Mouse (Mus musculus): ENCODE measurements around the gene Chgb. TPM values are rescaled to one million over a fixed set of nuclear protein-coding genes. Genes with fewer than 3 reads are reported as not detected.

Gene Chgb
- total and polyA plus RNA-seq, 2 experiments, result 0.02 TPM; not detected in 1

DNA sequence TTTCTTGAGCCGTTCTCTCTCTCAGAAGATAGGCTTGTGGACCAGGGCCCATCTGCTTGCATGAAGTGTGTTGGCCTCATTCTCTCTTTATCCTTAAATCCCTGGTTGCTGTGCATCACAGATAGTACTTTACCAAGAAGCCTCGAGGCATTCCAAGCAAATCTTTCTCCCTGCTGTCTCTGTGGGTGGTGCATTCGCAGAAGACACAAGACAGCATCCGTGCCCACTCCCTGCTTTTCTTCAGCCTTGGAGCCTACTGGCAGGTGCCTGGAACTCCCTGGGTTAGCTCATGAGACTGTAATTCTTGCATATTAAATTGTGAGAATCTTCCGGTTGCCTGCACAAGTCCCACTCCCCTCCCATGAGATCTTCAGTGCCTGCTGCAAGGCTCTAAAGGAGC lies 23.2 kb upstream of the Chgb start:
- TF ChIP-seq POLR2A (IDR thresholded peaks at IDR 0.05; ENCODE audit: extremely low read depth, insufficient read depth, low read length), result no peak
- Histone ChIP-seq H3K4me3 (ENCODE audit: insufficient read depth, low read depth, low read length) (no peak overlapping the region), H3K36me3 (ENCODE audit: control insufficient read depth, insufficient read depth, low read length) (no peaks in the 10 kb centered on the region), H3K27me3 (ENCODE audit: control insufficient read depth, insufficient read depth, low read length) (no peaks in the 10 kb centered on the region), H3K79me2 (ENCODE audit: control insufficient read depth, insufficient read depth, low read length) (no peaks in the 10 kb centered on the region), H3K27ac (replicated peaks; ENCODE audit: insufficient read depth, low read depth, low read length) (no peak overlapping the region), H3K9ac (ENCODE audit: low read depth, low read length) (no peak overlapping the region), H3K4me1 (ENCODE audit: control insufficient read depth, insufficient read depth, low read length) (no peaks in the 10 kb centered on the region)
- WGBS, result 82% methylated on average over 5 of the region's 5 CpGs
- DNase-seq (ENCODE audit: extremely low read depth, low read depth, low spot score), result no peak

- H3K4me3 ChIP-seq (ENCODE audit: insufficient read depth, low read depth, low read length), result no peak overlapping the region
- H3K36me3 ChIP-seq (ENCODE audit: control insufficient read depth, insufficient read depth, low read length), result no peaks in the 10 kb centered on the region
- no peaks in the 10 kb centered on the region for H3K79me2 ChIP-seq (ENCODE audit: control insufficient read depth, insufficient read depth, low read length)
- no peak overlapping the region for H3K27ac ChIP-seq (replicated peaks; ENCODE audit: insufficient read depth, low read depth, low read length)
- H3K4me1 ChIP-seq (ENCODE audit: control insufficient read depth, insufficient read depth, low read length), result no peaks in the 10 kb centered on the region
- 54% methylated on average over 1 of the region's 1 CpGs for WGBS
- TF ChIP-seq POLR2A (IDR thresholded peaks at IDR 0.05; ENCODE audit: extremely low read depth, insufficient read depth, low read length) (no peak), CTCF (IDR thresholded peaks at IDR 0.05; ENCODE audit: low read depth, low read length) (no peak)
- H3K27me3 ChIP-seq (ENCODE audit: control insufficient read depth, insufficient read depth, low read length), result no peaks in the 10 kb centered on the region
- no peak for DNase-seq (ENCODE audit: extremely low read depth, low read depth, low spot score)
- no peak overlapping the region for H3K9ac ChIP-seq (ENCODE audit: low read depth, low read length)
Observed at GRCm38 (mm10) chr2:132770822-132771221, 10.3 kb upstream of the Chgb start.

- WGBS, result 2% methylated on average over 41 of the region's 41 CpGs
- TF ChIP-seq POLR2A (IDR thresholded peaks at IDR 0.05; ENCODE audit: extremely low read depth, insufficient read depth, low read length) (no peak), CTCF (IDR thresholded peaks at IDR 0.05; ENCODE audit: low read depth, low read length) (no peak)
- Histone ChIP-seq H3K4me1 (ENCODE audit: control insufficient read depth, insufficient read depth, low read length) (no peaks in the 10 kb centered on the region), H3K27me3 (ENCODE audit: control insufficient read depth, insufficient read depth, low read length) (peaks cover 4% of the 10 kb centered on the region), H3K36me3 (ENCODE audit: control insufficient read depth, insufficient read depth, low read length) (no peaks in the 10 kb centered on the region), H3K27ac (replicated peaks; ENCODE audit: insufficient read depth, low read depth, low read length) (no peak overlapping the region), H3K4me3 (ENCODE audit: insufficient read depth, low read depth, low read length) (no peak overlapping the region), H3K79me2 (ENCODE audit: control insufficient read depth, insufficient read depth, low read length) (no peaks in the 10 kb centered on the region), H3K9ac (ENCODE audit: low read depth, low read length) (no peak overlapping the region)
- DNase-seq (ENCODE audit: extremely low read depth, low read depth, low spot score), result peak; percentile 16
Observed at GRCm38 (mm10) chr2:132781439-132782068, 476 bp downstream of the Chgb start.

- Histone ChIP-seq H3K9ac (ENCODE audit: low read depth, low read length) (no peak overlapping the region), H3K79me2 (ENCODE audit: control insufficient read depth, insufficient read depth, low read length) (no peaks in the 10 kb centered on the region), H3K36me3 (ENCODE audit: control insufficient read depth, insufficient read depth, low read length) (no peaks in the 10 kb centered on the region), H3K4me1 (ENCODE audit: control insufficient read depth, insufficient read depth, low read length) (no peaks in the 10 kb centered on the region), H3K4me3 (ENCODE audit: insufficient read depth, low read depth, low read length) (no peak overlapping the region), H3K27ac (replicated peaks; ENCODE audit: insufficient read depth, low read depth, low read length) (no peak overlapping the region), H3K27me3 (ENCODE audit: control insufficient read depth, insufficient read depth, low read length) (peaks cover 4% of the 10 kb centered on the region)
- WGBS, result 64% methylated on average over 6 of the region's 6 CpGs
- TF ChIP-seq CTCF (IDR thresholded peaks at IDR 0.05; ENCODE audit: low read depth, low read length), result no peak
- DNase-seq (ENCODE audit: extremely low read depth, low read depth, low spot score), result no peak
Observed at GRCm38 (mm10) chr2:132784039-132784438, 3.0 kb downstream of the Chgb start.

GRCm38 (mm10) chr2:132793441-132794203 lies 12.5 kb downstream of the Chgb start:
- WGBS, result 88% methylated on average over 19 of the region's 19 CpGs
- no peaks in the 10 kb centered on the region for H3K79me2 ChIP-seq (ENCODE audit: control insufficient read depth, insufficient read depth, low read length)
- H3K9ac ChIP-seq (ENCODE audit: low read depth, low read length), result no peak overlapping the region

DNA sequence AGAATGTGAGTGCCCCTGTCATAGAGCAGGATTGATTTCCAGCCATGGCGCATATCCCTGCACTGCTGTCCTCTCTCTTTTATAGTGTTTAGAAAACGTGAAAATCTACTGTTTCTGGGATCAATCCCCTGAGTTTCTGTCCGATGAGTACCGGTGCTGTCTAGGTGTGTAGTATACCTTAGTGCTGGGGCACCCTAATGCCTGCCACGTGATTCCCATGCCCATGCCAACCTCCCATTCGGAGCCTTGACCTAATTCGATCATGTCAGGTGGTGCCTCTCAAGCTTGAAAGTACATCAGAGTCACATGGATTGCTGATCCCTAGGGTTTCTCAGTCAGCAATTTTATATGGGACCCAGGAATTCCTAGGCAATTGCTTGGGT lies 13.1 kb downstream of the Chgb start:
- TF ChIP-seq CTCF (IDR thresholded peaks at IDR 0.05; ENCODE audit: low read depth, low read length) (no peak), POLR2A (IDR thresholded peaks at IDR 0.05; ENCODE audit: extremely low read depth, insufficient read depth, low read length) (no peak)
- no peaks in the 10 kb centered on the region for H3K4me1 ChIP-seq (ENCODE audit: control insufficient read depth, insufficient read depth, low read length)
- H3K4me3 ChIP-seq (ENCODE audit: insufficient read depth, low read depth, low read length), result no peak overlapping the region
- DNase-seq (ENCODE audit: extremely low read depth, low read depth, low spot score), result no peak
- 82% methylated on average over 7 of the region's 7 CpGs for WGBS
- no peaks in the 10 kb centered on the region for H3K36me3 ChIP-seq (ENCODE audit: control insufficient read depth, insufficient read depth, low read length)
- no peak overlapping the region for H3K9ac ChIP-seq (ENCODE audit: low read depth, low read length)
- no peaks in the 10 kb centered on the region for H3K79me2 ChIP-seq (ENCODE audit: control insufficient read depth, insufficient read depth, low read length)
- H3K27me3 ChIP-seq (ENCODE audit: control insufficient read depth, insufficient read depth, low read length), result no peaks in the 10 kb centered on the region
- H3K27ac ChIP-seq (replicated peaks; ENCODE audit: insufficient read depth, low read depth, low read length), result no peak overlapping the region

More at GRCm38 (mm10) chr2:132793441-132794203, 12.5 kb downstream of the Chgb start:
- H3K27ac ChIP-seq (replicated peaks; ENCODE audit: insufficient read depth, low read depth, low read length), result no peak overlapping the region
- H3K4me1 ChIP-seq (ENCODE audit: control insufficient read depth, insufficient read depth, low read length), result no peaks in the 10 kb centered on the region
- H3K36me3 ChIP-seq (ENCODE audit: control insufficient read depth, insufficient read depth, low read length), result no peaks in the 10 kb centered on the region
- no peak overlapping the region for H3K4me3 ChIP-seq (ENCODE audit: insufficient read depth, low read depth, low read length)
- DNase-seq (ENCODE audit: extremely low read depth, low read depth, low spot score), result no peak
- H3K27me3 ChIP-seq (ENCODE audit: control insufficient read depth, insufficient read depth, low read length), result no peaks in the 10 kb centered on the region
- TF ChIP-seq POLR2A (IDR thresholded peaks at IDR 0.05; ENCODE audit: extremely low read depth, insufficient read depth, low read length) (no peak), CTCF (IDR thresholded peaks at IDR 0.05; ENCODE audit: low read depth, low read length) (no peak)
